ENCODE assay signal across 8 mouse cellular contexts in genomic region chr5:91517480-91518301, GRCm38 (mm10). TPM values are rescaled to one million over a fixed set of nuclear protein-coding genes. Genes with fewer than 3 reads are reported as not detected.
DNase-seq lines count a peak whose midpoint lies in the region; ATAC-seq and TF ChIP-seq lines count a peak whose summit lies in the region.

Gene Parm1, plus strand, starts transcription at chr5:91517615.

- peak; percentile 95 for DNase-seq in adrenal gland, postnatal 14 days
- peak; percentile 80 for DNase-seq in embryo, embryonic 11.5 days (ENCODE audit: low read depth, low spot score)
- DNase-seq in gonadal fat pad, adult 2 months (ENCODE audit: low read depth) = peak; percentile 38
- peak; percentile 75 to 76 for DNase-seq in left cerebral cortex, postnatal 36 days (ENCODE audit: low spot score in 2 of 2)
- DNase-seq in midbrain, embryonic 11.5 days (ENCODE audit: low spot score, missing footprints) = peak; percentile 96
- peak; percentile 86 for DNase-seq in skeletal muscle tissue, adult 2 months (ENCODE audit: low read depth, low spot score)

- no peaks in the 10 kb centered on the region for H3K27me3 ChIP-seq in intestine, postnatal 0 days (replicated peaks; ENCODE audit: control insufficient read depth, insufficient read depth, low read length)
- peaks cover 10% of the 10 kb centered on the region; the same call in 1 of the 2 replicates for H3K27me3 ChIP-seq in midbrain, embryonic 11.5 days (ENCODE audit: control insufficient read depth, insufficient read depth, low read length)

- no peaks in the 10 kb centered on the region for H3K36me3 ChIP-seq in intestine, postnatal 0 days (ENCODE audit: control insufficient read depth, insufficient read depth)
- no peaks in the 10 kb centered on the region for H3K36me3 ChIP-seq in midbrain, embryonic 11.5 days (ENCODE audit: control insufficient read depth, insufficient read depth, low read length)

- H3K4me3 ChIP-seq in intestine, postnatal 0 days (ENCODE audit: low read depth, low read length) = peak within 1 kb of the TSS; percentile 55
- H3K4me3 ChIP-seq in midbrain, embryonic 11.5 days (ENCODE audit: low read depth, low read length) = peak within 1 kb of the TSS; percentile 44

- H3K9ac ChIP-seq in intestine, postnatal 0 days (ENCODE audit: low read depth, low read length) = peak within 1 kb of the TSS; percentile 27
- H3K9ac ChIP-seq in midbrain, embryonic 11.5 days (ENCODE audit: low read length) = peak within 1 kb of the TSS; percentile 56

- TF ChIP-seq CTCF in intestine, postnatal 0 days (IDR thresholded peaks at IDR 0.05; ENCODE audit: low read depth) = peak; percentile 95

- H3K4me2 ChIP-seq in intestine, postnatal 0 days (replicated peaks; ENCODE audit: low read depth) = peak within 1 kb of the TSS; percentile 91
- H3K4me2 ChIP-seq in midbrain, embryonic 11.5 days = peak within 1 kb of the TSS; percentile 93

- no peaks in the 10 kb centered on the region for H3K9me3 ChIP-seq in intestine, postnatal 0 days (ENCODE audit: control insufficient read depth)
- no peaks in the 10 kb centered on the region for H3K9me3 ChIP-seq in midbrain, embryonic 11.5 days (ENCODE audit: control insufficient read depth, low read length)

- no peaks in the 10 kb centered on the region for H3K4me1 ChIP-seq in intestine, postnatal 0 days (replicated peaks; ENCODE audit: control insufficient read depth, insufficient read depth, low read length)
- peaks cover 12% of the 10 kb centered on the region for H3K4me1 ChIP-seq in midbrain, embryonic 11.5 days (ENCODE audit: control insufficient read depth, insufficient read depth, low read length)

- intact Hi-C loops in left cerebral cortex, postnatal 36 days (cut with DNase I) = loop anchor here (5.0 to 10.0 kb wide), 3 partner anchors 345 to 485 kb away; no protein-coding TSS in a partner anchor

- WGBS in intestine, postnatal 0 days = 1% methylated on average over 48 of the region's 48 CpGs
- under 1% methylated on average over 48 of the region's 48 CpGs for WGBS in midbrain, embryonic 11.5 days

- peak; percentile 98 for ATAC-seq in intestine, postnatal 0 days
- ATAC-seq in midbrain, embryonic 11.5 days (ENCODE audit: low FRiP score) = peak; percentile 99
- no peak for ATAC-seq in inflammation-experienced regulatory T-cells, adult 6 months

- peak within 1 kb of the TSS; percentile 28; the same call in 1 of the 2 replicates for H3K27ac ChIP-seq in intestine, postnatal 0 days (ENCODE audit: low read depth, low read length)
- H3K27ac ChIP-seq in midbrain, embryonic 11.5 days (ENCODE audit: low read depth, low read length) = no peak within 1 kb of the TSS

RNA-seq across cellular contexts. Expression of gene Parm1, which starts in this region (rescaled TPM):
- 57.0 and 61.0 TPM in 2 replicates for total RNA-seq in adrenal gland, postnatal 14 days (2021)
- 11.5 and 15.9 TPM in 2 replicates for polyA plus RNA-seq in gonadal fat pad, adult 2 months (2012; rRNA removed)
- polyA plus RNA-seq in intestine, postnatal 0 days (2015; fragmentation: Nextera tagmentation; extraction: Ambion mirVana) = 11.0 and 11.7 TPM in 2 replicates
- 10 to 100 TPM; 35.3 to 41.9 TPM for total RNA-seq in left cerebral cortex, postnatal 36 days (2021)
- 17.5 and 17.6 TPM in 2 replicates for polyA plus RNA-seq in midbrain, embryonic 11.5 days (2014; fragmentation: Nextera tagmentation; extraction: Ambion mirVana)
- polyA plus RNA-seq in inflammation-experienced regulatory T-cells, adult 6 months (2017; shearing (Covaris generic)) = under 1 TPM in 1 of 3 experiments, not detected in 2; 0.07 TPM

Comparison
In these comparisons a context has a peak if more than half of its experiments do, and no peak if none do; other contexts are left out.
1. RNA of gene Parm1 (polyA plus RNA-seq): 17.5 to 17.6 TPM in midbrain, embryonic 11.5 days, 11.0 to 11.7 TPM in intestine, postnatal 0 days and 11.5 to 15.9 TPM in gonadal fat pad, adult 2 months; 0.07 TPM in inflammation-experienced regulatory T-cells, adult 6 months; every median in the first group is over 10 times any median in the second.
2. DNase-seq: peak in every context shown above with its lines; median percentile 96 in midbrain, embryonic 11.5 days; 95 in adrenal gland, postnatal 14 days; 86 in skeletal muscle tissue, adult 2 months; 80 in embryo, embryonic 11.5 days; 76 in left cerebral cortex, postnatal 36 days; 38 in gonadal fat pad, adult 2 months.